Mouse (Mus musculus): Measurements from ENCODE around the gene Irgq. TPM values are rescaled to one million over a fixed set of nuclear protein-coding genes. Genes with fewer than 3 reads are reported as not detected.
A peak's percentile ranks its signal among the peaks of the same experiment; 100 is the strongest.
"Not testable (repeated sequence)": the region's sequence is repeated elsewhere in the genome, so short reads cannot be mapped to it uniquely, and the experiment has no call there.

Gene Irgq
- polyA plus RNA-seq, 1 experiment from 2014 or later: 2.8 TPM

GRCm38 (mm10) chr7:24500929-24501328 lies 29.6 kb upstream of the Irgq start:
- Histone ChIP-seq H3K27ac (no peak overlapping the region), H3K9me3 (replicated peaks) (peaks cover 7% of the 10 kb centered on the region; the same call in 1 of the 2 replicates), H3K36me3 (no peaks in the 10 kb centered on the region), H3K4me2 (no peak overlapping the region), H3K4me1 (peaks cover 30% of the 10 kb centered on the region), H3K9ac (no peak overlapping the region), H3K4me3 (no peak overlapping the region), H3K27me3 (replicated peaks) (peaks cover 95% of the 10 kb centered on the region)
- ATAC-seq: no peak
- WGBS (ENCODE audit: insufficient replicate concordance): 16% methylated on average over 7 of the region's 7 CpGs

- Histone ChIP-seq H3K36me3 (no peaks in the 10 kb centered on the region), H3K4me3 (no peak overlapping the region), H3K27me3 (replicated peaks) (peaks cover 95% of the 10 kb centered on the region), H3K4me1 (peaks cover 36% of the 10 kb centered on the region), H3K9ac (no peak overlapping the region), H3K27ac (no peak overlapping the region), H3K9me3 (replicated peaks) (peaks cover 7% of the 10 kb centered on the region; the same call in 1 of the 2 replicates), H3K4me2 (no peak overlapping the region)
- 25% methylated on average over 21 of the region's 21 CpGs for WGBS (ENCODE audit: insufficient replicate concordance)
- no peak for ATAC-seq
Observed at GRCm38 (mm10) chr7:24501492-24501891, 29.0 kb upstream of the Irgq start.

GRCm38 (mm10) chr7:24504004-24504403 lies 26.5 kb upstream of the Irgq start:
- H3K9ac ChIP-seq: no peak overlapping the region
- no peak overlapping the region for H3K4me3 ChIP-seq
- peaks cover 7% of the 10 kb centered on the region; the same call in 1 of the 2 replicates for H3K9me3 ChIP-seq (replicated peaks)
- H3K4me1 ChIP-seq: peaks cover 53% of the 10 kb centered on the region
- H3K27me3 ChIP-seq (replicated peaks): peaks cover 70% of the 10 kb centered on the region
- H3K36me3 ChIP-seq: no peaks in the 10 kb centered on the region
- ATAC-seq: no peak
- 9% methylated on average over 8 of the region's 10 CpGs for WGBS (ENCODE audit: insufficient replicate concordance)
- H3K27ac ChIP-seq: no peak overlapping the region
- peak overlapping the region; percentile 32; the same call in 1 of the 2 replicates for H3K4me2 ChIP-seq

- Histone ChIP-seq H3K27ac (no peak overlapping the region), H3K27me3 (replicated peaks) (peaks cover 62% of the 10 kb centered on the region), H3K4me2 (peak overlapping the region; percentile 32; the same call in 1 of the 2 replicates), H3K4me1 (peaks cover 54% of the 10 kb centered on the region), H3K4me3 (no peak overlapping the region), H3K9ac (no peak overlapping the region), H3K36me3 (no peaks in the 10 kb centered on the region), H3K9me3 (replicated peaks) (peaks cover 7% of the 10 kb centered on the region; the same call in 1 of the 2 replicates)
- no peak for ATAC-seq
- 16% methylated on average over 4 of the region's 4 CpGs for WGBS (ENCODE audit: insufficient replicate concordance)
Observed at GRCm38 (mm10) chr7:24504868-24505267, 25.6 kb upstream of the Irgq start.

- 48% methylated on average over 15 of the region's 15 CpGs for WGBS (ENCODE audit: insufficient replicate concordance)
- H3K4me1 ChIP-seq: peaks cover 54% of the 10 kb centered on the region
- no peak overlapping the region for H3K9ac ChIP-seq
- H3K36me3 ChIP-seq: no peaks in the 10 kb centered on the region
- no peak for ATAC-seq
- peaks cover 55% of the 10 kb centered on the region for H3K27me3 ChIP-seq (replicated peaks)
- no peak overlapping the region for H3K27ac ChIP-seq
- peaks cover 6% of the 10 kb centered on the region; the same call in 1 of the 2 replicates for H3K9me3 ChIP-seq (replicated peaks)
- no peak overlapping the region for H3K4me2 ChIP-seq
- no peak overlapping the region for H3K4me3 ChIP-seq
Observed at GRCm38 (mm10) chr7:24505447-24506064, 24.9 kb upstream of the Irgq start.

GRCm38 (mm10) chr7:24506065-24506459 lies 24.4 kb upstream of the Irgq start:
- Histone ChIP-seq H3K27me3 (replicated peaks) (peaks cover 50% of the 10 kb centered on the region), H3K9ac (no peak overlapping the region), H3K4me2 (peak overlapping the region; percentile 80), H3K36me3 (no peaks in the 10 kb centered on the region), H3K9me3 (replicated peaks) (0 out of 2 replicates have a peak, but pooled peaks cover 1% of the 10 kb centered on the region), H3K4me1 (peaks cover 54% of the 10 kb centered on the region), H3K4me3 (peak overlapping the region; percentile 79), H3K27ac (0 out of 2 replicates have a peak overlapping the region, but pooled peaks have one; percentile 86)
- WGBS (ENCODE audit: insufficient replicate concordance): 43% methylated on average over 3 of the region's 3 CpGs
- no peak for ATAC-seq

- ATAC-seq: no peak
- H3K4me2 ChIP-seq: peak overlapping the region; percentile 80
- H3K9ac ChIP-seq: peak overlapping the region; percentile 86
- H3K4me3 ChIP-seq: peak overlapping the region; percentile 79
- H3K4me1 ChIP-seq: peaks cover 52% of the 10 kb centered on the region
- 4% methylated on average over 12 of the region's 12 CpGs for WGBS (ENCODE audit: insufficient replicate concordance)
- H3K27ac ChIP-seq: peak overlapping the region; percentile 86
- peaks cover 46% of the 10 kb centered on the region for H3K27me3 ChIP-seq (replicated peaks)
- no peaks in the 10 kb centered on the region for H3K36me3 ChIP-seq
- no peaks in the 10 kb centered on the region for H3K9me3 ChIP-seq (replicated peaks)
Observed at GRCm38 (mm10) chr7:24506476-24506837, 24.0 kb upstream of the Irgq start.

GRCm38 (mm10) chr7:24506838-24507725 lies 23.4 kb upstream of the Irgq start, which contains the start of gene Zfp428:
TSS of gene Zfp428 (plus strand) at chr7:24507006.
- under 1% methylated on average over 84 of the region's 84 CpGs for WGBS (ENCODE audit: insufficient replicate concordance)

GRCm38 (mm10) chr7:24507726-24508114 lies 22.8 kb upstream of the Irgq start:
- H3K27me3 ChIP-seq (replicated peaks): peaks cover 33% of the 10 kb centered on the region
- ATAC-seq: peak; percentile 14; the same call in 1 of the 2 replicates
- peak overlapping the region; percentile 80 for H3K4me2 ChIP-seq
- peak overlapping the region; percentile 86 for H3K27ac ChIP-seq
- under 1% methylated on average over 20 of the region's 20 CpGs for WGBS (ENCODE audit: insufficient replicate concordance)
- H3K36me3 ChIP-seq: no peaks in the 10 kb centered on the region
- peak overlapping the region; percentile 86 for H3K9ac ChIP-seq
- H3K9me3 ChIP-seq (replicated peaks): no peaks in the 10 kb centered on the region
- H3K4me1 ChIP-seq: peaks cover 50% of the 10 kb centered on the region
- peak overlapping the region; percentile 79 for H3K4me3 ChIP-seq

More at GRCm38 (mm10) chr7:24506838-24507725, 23.4 kb upstream of the Irgq start, which contains the start of gene Zfp428:
- peak within 1 kb of the TSS; percentile 86 for H3K9ac ChIP-seq
- peak within 1 kb of the TSS; percentile 79 for H3K4me3 ChIP-seq
- peak within 1 kb of the TSS; percentile 86 for H3K27ac ChIP-seq
- H3K9me3 ChIP-seq (replicated peaks): no peaks in the 10 kb centered on the region
- ATAC-seq: peak; percentile 79
- peak within 1 kb of the TSS; percentile 80 for H3K4me2 ChIP-seq
- peaks cover 50% of the 10 kb centered on the region for H3K4me1 ChIP-seq
- no peaks in the 10 kb centered on the region for H3K36me3 ChIP-seq
- H3K27me3 ChIP-seq (replicated peaks): peaks cover 40% of the 10 kb centered on the region

- WGBS (ENCODE audit: insufficient replicate concordance): 75% methylated on average over 7 of the region's 7 CpGs
- Histone ChIP-seq H3K9me3 (replicated peaks) (no peaks in the 10 kb centered on the region), H3K36me3 (peaks cover 12% of the 10 kb centered on the region; the same call in 1 of the 2 replicates), H3K9ac (no peak within 1 kb of the TSS), H3K27ac (no peak within 1 kb of the TSS), H3K4me2 (no peak within 1 kb of the TSS), H3K4me3 (no peak within 1 kb of the TSS), H3K27me3 (replicated peaks) (no peaks in the 10 kb centered on the region), H3K4me1 (peaks cover 14% of the 10 kb centered on the region)
- no peak for ATAC-seq
Observed at GRCm38 (mm10) chr7:24512355-24512754, 18.1 kb upstream of the Irgq start, which contains the start of gene AC161166.1. TSS of gene AC161166.1 (minus strand) at chr7:24512455.

- not testable (repeated sequence) for ATAC-seq; H3K4me1 ChIP-seq; H3K27ac ChIP-seq; H3K4me2 ChIP-seq; H3K27me3 ChIP-seq (replicated peaks); H3K4me3 ChIP-seq; H3K9me3 ChIP-seq (replicated peaks); H3K9ac ChIP-seq
- 62% methylated on average over 8 of the region's 8 CpGs for WGBS (ENCODE audit: insufficient replicate concordance)
- peaks cover 12% of the 10 kb centered on the region; the same call in 1 of the 2 replicates for H3K36me3 ChIP-seq
Observed at GRCm38 (mm10) chr7:24516319-24516718, 14.2 kb upstream of the Irgq start.

- no peak overlapping the region for H3K27ac ChIP-seq
- no peak overlapping the region for H3K9ac ChIP-seq
- H3K4me2 ChIP-seq: no peak overlapping the region
- H3K9me3 ChIP-seq (replicated peaks): no peaks in the 10 kb centered on the region
- peaks cover 12% of the 10 kb centered on the region; the same call in 1 of the 2 replicates for H3K36me3 ChIP-seq
- no peak overlapping the region for H3K4me3 ChIP-seq
- H3K4me1 ChIP-seq: no peaks in the 10 kb centered on the region
- H3K27me3 ChIP-seq (replicated peaks): no peaks in the 10 kb centered on the region
- WGBS (ENCODE audit: insufficient replicate concordance): 60% methylated on average over 5 of the region's 5 CpGs
- no peak for ATAC-seq
Observed at GRCm38 (mm10) chr7:24517077-24517476, 13.4 kb upstream of the Irgq start.
